In genomic region chr7:4513236-4513635, GRCm38 (mm10) we compare ENCODE assay signal across 9 mouse cellular contexts. TPM values are rescaled to one million over a fixed set of nuclear protein-coding genes. Genes with fewer than 3 reads are reported as not detected.
DNase-seq lines count a peak whose midpoint lies in the region; ATAC-seq and TF ChIP-seq lines count a peak whose summit lies in the region.
"Had no signal": no experiment of that assay in that cellular context is flagged by ENCODE, and none has a peak within 500 bp of the region (broad histone marks: within the 10 kb centered on the region; RNA-seq: fewer than 3 reads in every experiment).

No protein-coding gene starts in this region.

- DNase-seq in forebrain, postnatal 0 days, result no peak
- DNase-seq in B cell, adult 2 months, result peak; percentile 65 to 70
- DNase-seq in brain, adult 2 months (ENCODE audit: low read depth, low spot score), result peak; percentile 55
- DNase-seq in heart, postnatal 10 days, result peak; percentile 63 to 74
- peak; percentile 60 for DNase-seq in lung, postnatal 10 days
- DNase-seq in thymus, postnatal 0 days (ENCODE audit: low spot score), result peak; percentile 74
- no peak for DNase-seq in frontal cortex, postnatal 36 days (ENCODE audit: low spot score in 2 of 2)

- no peaks in the 10 kb centered on the region for H3K27me3 ChIP-seq in forebrain, postnatal 0 days (ENCODE audit: insufficient read depth, low read length)
- no peaks in the 10 kb centered on the region for H3K27me3 ChIP-seq in forebrain, embryonic 13.5 days

- H3K4me2 ChIP-seq in forebrain, postnatal 0 days (ENCODE audit: low read depth), result no peak overlapping the region
- no peak overlapping the region for H3K4me2 ChIP-seq in forebrain, embryonic 13.5 days
- H3K4me2 ChIP-seq: midbrain, embryonic 12.5 days had no signal

- 32% methylated on average over 13 of the region's 13 CpGs for WGBS in forebrain, postnatal 0 days
- 38% methylated on average over 13 of the region's 13 CpGs for WGBS in forebrain, embryonic 13.5 days

- TF ChIP-seq CTCF in forebrain, postnatal 0 days (IDR thresholded peaks at IDR 0.05; ENCODE audit: low read depth), result peak; percentile 71

- no peaks in the 10 kb centered on the region for H3K36me3 ChIP-seq in forebrain, postnatal 0 days (ENCODE audit: insufficient read depth)
- H3K36me3 ChIP-seq in forebrain, embryonic 13.5 days (ENCODE audit: poor library complexity, severe bottlenecking), result no peaks in the 10 kb centered on the region
- H3K36me3 ChIP-seq: midbrain, embryonic 12.5 days had no signal

- ATAC-seq in forebrain, postnatal 0 days, result no peak
- ATAC-seq in forebrain, embryonic 13.5 days, result no peak

- intact Hi-C loops in heart, postnatal 10 days (cut with DNase I), result loop anchor here (5.0 kb wide), 1 partner anchor 376 kb away; the partner anchor contains the start of gene Leng8

- no peak overlapping the region for H3K4me3 ChIP-seq in forebrain, postnatal 0 days (ENCODE audit: low read depth, low read length)
- no peak overlapping the region for H3K4me3 ChIP-seq in forebrain, embryonic 13.5 days
- H3K4me3 ChIP-seq: midbrain, embryonic 12.5 days had no signal

- no peaks in the 10 kb centered on the region for H3K4me1 ChIP-seq in forebrain, postnatal 0 days (ENCODE audit: insufficient read depth)
- peaks cover 25% of the 10 kb centered on the region for H3K4me1 ChIP-seq in forebrain, embryonic 13.5 days

- no peaks in the 10 kb centered on the region for H3K9me3 ChIP-seq in forebrain, postnatal 0 days (ENCODE audit: low read length)
- H3K9me3 ChIP-seq in forebrain, embryonic 13.5 days (replicated peaks), result no peaks in the 10 kb centered on the region
- H3K9me3 ChIP-seq: midbrain, embryonic 12.5 days had no signal

- no peak overlapping the region for H3K27ac ChIP-seq in forebrain, postnatal 0 days (ENCODE audit: low read depth, low read length)
- H3K27ac ChIP-seq in forebrain, embryonic 13.5 days, result no peak overlapping the region
- H3K27ac ChIP-seq: midbrain, embryonic 12.5 days had no signal

- no peak overlapping the region for H3K9ac ChIP-seq in forebrain, postnatal 0 days
- no peak overlapping the region for H3K9ac ChIP-seq in forebrain, embryonic 13.5 days

RNA-seq across cellular contexts. Expression of gene Tnnt1, which starts 2.9 kb away (rescaled TPM):
- 0.77 and 2.9 TPM in 2 replicates for total RNA-seq in forebrain, postnatal 0 days (2014; rRNA removed)
- polyA plus RNA-seq in forebrain, postnatal 0 days (2015; fragmentation: Nextera tagmentation; extraction: Ambion mirVana), result 3.4 and 3.9 TPM in 2 replicates
- polyA plus RNA-seq in forebrain, embryonic 13.5 days (2015; fragmentation: Nextera tagmentation; extraction: Ambion mirVana), result 3.9 and 5.7 TPM in 2 replicates
- 10 to 100 TPM; 36.1 to 38.1 TPM for total RNA-seq in heart, postnatal 10 days (2021)
- polyA plus RNA-seq in thymus, postnatal 0 days (2015; fragmentation: Nextera tagmentation; extraction: Ambion mirVana), result 27.0 and 28.8 TPM in 2 replicates

RNA-seq across cellular contexts. Expression of gene Tnni3, which starts 10.8 kb away (rescaled TPM):
- total RNA-seq in forebrain, postnatal 0 days (2014; rRNA removed), result 0.62 and 3.6 TPM in 2 replicates
- 0.89 and 1.2 TPM in 2 replicates for polyA plus RNA-seq in forebrain, postnatal 0 days (2015; fragmentation: Nextera tagmentation; extraction: Ambion mirVana)
- 0.89 and 4.9 TPM in 2 replicates for polyA plus RNA-seq in forebrain, embryonic 13.5 days (2015; fragmentation: Nextera tagmentation; extraction: Ambion mirVana)
- total RNA-seq in heart, postnatal 10 days (2021), result 1,000 to 10,000 TPM; 6,124 to 6,345 TPM
- 2.5 and 3.0 TPM in 2 replicates for polyA plus RNA-seq in thymus, postnatal 0 days (2015; fragmentation: Nextera tagmentation; extraction: Ambion mirVana)

RNA-seq across cellular contexts. Expression of gene Ppp1r12c, which starts 11.8 kb away (rescaled TPM):
- total RNA-seq in forebrain, postnatal 0 days (2014; rRNA removed), result 94.2 and 100 TPM in 2 replicates
- 27.8 and 35.1 TPM in 2 replicates for polyA plus RNA-seq in forebrain, postnatal 0 days (2015; fragmentation: Nextera tagmentation; extraction: Ambion mirVana)
- 33.8 and 36.8 TPM in 2 replicates for polyA plus RNA-seq in forebrain, embryonic 13.5 days (2015; fragmentation: Nextera tagmentation; extraction: Ambion mirVana)
- total RNA-seq in heart, postnatal 10 days (2021), result 10 to 100 TPM; 74.8 to 97.1 TPM
- 36.3 and 48.3 TPM in 2 replicates for polyA plus RNA-seq in thymus, postnatal 0 days (2015; fragmentation: Nextera tagmentation; extraction: Ambion mirVana)

RNA-seq across cellular contexts. Expression of gene Dnaaf3, which starts 19.0 kb away (rescaled TPM):
- total RNA-seq in forebrain, postnatal 0 days (2014; rRNA removed), result 0.62 and 2.2 TPM in 2 replicates
- polyA plus RNA-seq in forebrain, postnatal 0 days (2015; fragmentation: Nextera tagmentation; extraction: Ambion mirVana), result 1.3 and 2.0 TPM in 2 replicates
- polyA plus RNA-seq in forebrain, embryonic 13.5 days (2015; fragmentation: Nextera tagmentation; extraction: Ambion mirVana), result 1.4 and 2.0 TPM in 2 replicates
- under 1 TPM; 0.81 to 0.87 TPM for total RNA-seq in heart, postnatal 10 days (2021)
- 1.6 and 1.7 TPM in 2 replicates for polyA plus RNA-seq in thymus, postnatal 0 days (2015; fragmentation: Nextera tagmentation; extraction: Ambion mirVana)

RNA-seq across cellular contexts. Expression of gene Syt5, which starts 34.1 kb away (rescaled TPM):
- 170 and 231 TPM in 2 replicates for total RNA-seq in forebrain, postnatal 0 days (2014; rRNA removed)
- 301 and 305 TPM in 2 replicates for polyA plus RNA-seq in forebrain, postnatal 0 days (2015; fragmentation: Nextera tagmentation; extraction: Ambion mirVana)
- 64.0 and 86.3 TPM in 2 replicates for polyA plus RNA-seq in forebrain, embryonic 13.5 days (2015; fragmentation: Nextera tagmentation; extraction: Ambion mirVana)
- total RNA-seq in heart, postnatal 10 days (2021), result 1 to 10 TPM; 1.7 to 2.4 TPM
- 0.22 and 0.44 TPM in 2 replicates for polyA plus RNA-seq in thymus, postnatal 0 days (2015; fragmentation: Nextera tagmentation; extraction: Ambion mirVana)

Comparison
In these comparisons a context has a peak if more than half of its experiments do, and no peak if none do; other contexts are left out.
1. DNase-seq: peak in B cell, adult 2 months (2 of 2), brain, adult 2 months (single experiment), heart, postnatal 10 days (2 of 2), lung, postnatal 10 days (single experiment) and thymus, postnatal 0 days (single experiment); none in forebrain, postnatal 0 days (single experiment) and frontal cortex, postnatal 36 days (0 of 2).